Mouse (Mus musculus): ENCODE data around the gene Sf3b6. TPM values are rescaled to one million over a fixed set of nuclear protein-coding genes. Genes with fewer than 3 reads are reported as not detected.

Gene Sf3b6
- polyA plus RNA-seq, 1 experiment = 153 TPM

- H3K36me3 ChIP-seq (ENCODE audit: control insufficient read depth, insufficient read depth, low read length) = peaks cover 7% of the 10 kb centered on the region
- H3K4me3 ChIP-seq (ENCODE audit: control insufficient read depth, insufficient read depth, low read length) = no peak overlapping the region
- 95% methylated on average over 8 of the region's 8 CpGs for WGBS
- no peak for DNase-seq
- no peak for TF ChIP-seq CTCF (IDR thresholded peaks at IDR 0.05; ENCODE audit: borderline replicate concordance, control insufficient read depth, extremely low read depth, insufficient read depth, low read length, poor library complexity)
- TF ChIP-seq POLR2A (IDR thresholded peaks at IDR 0.05; ENCODE audit: control insufficient read depth, extremely low read depth, insufficient read depth, low read length, poor library complexity) = no peak
- no peaks in the 10 kb centered on the region for H3K27me3 ChIP-seq (ENCODE audit: control insufficient read depth, insufficient read depth, low read length)
- H3K27ac ChIP-seq (ENCODE audit: control insufficient read depth, insufficient read depth, low read length) = no peak overlapping the region
- H3K4me1 ChIP-seq (replicated peaks; ENCODE audit: control insufficient read depth, insufficient read depth, low read length) = peaks cover 8% of the 10 kb centered on the region
Measured at GRCm38 (mm10) chr12:4875623-4876022, 58.3 kb downstream of the Sf3b6 start.

Other genes starting within 250 kb of the Sf3b6 start
- gene Itsn2, start 224.9 kb upstream of the Sf3b6 start, polyA plus RNA-seq (2012; rRNA removed) = 51.6 and 62.9 TPM in 2 replicates
- gene Gm3625, start 224.6 kb upstream of the Sf3b6 start, polyA plus RNA-seq (2012; rRNA removed) = not detected in 2 replicates
- gene Fam228a, start 79.1 kb upstream of the Sf3b6 start, polyA plus RNA-seq (2012; rRNA removed) = 0.18 and 0.32 TPM in 2 replicates
- 0.32 and 0.80 TPM in 2 replicates for gene Pfn4, start 48.5 kb upstream of the Sf3b6 start, polyA plus RNA-seq (2012; rRNA removed)
- gene Fam228b, start 48.3 kb upstream of the Sf3b6 start, polyA plus RNA-seq (2012; rRNA removed) = 0.71 and 0.99 TPM in 2 replicates
- 1.7 and 3.7 TPM in 2 replicates for gene Fkbp1b, start 24.0 kb downstream of the Sf3b6 start, polyA plus RNA-seq (2012; rRNA removed)
- 9.8 and 10.9 TPM in 2 replicates for gene Wdcp, start 25.8 kb downstream of the Sf3b6 start, polyA plus RNA-seq (2012; rRNA removed)
- 2.3 and 2.7 TPM in 2 replicates for gene Mfsd2b, start 56.8 kb downstream of the Sf3b6 start, polyA plus RNA-seq (2012; rRNA removed)
- gene Ubxn2a, start 90.2 kb downstream of the Sf3b6 start, polyA plus RNA-seq (2012; rRNA removed) = 3.3 and 5.9 TPM in 2 replicates
- gene Atad2b, start 99.8 kb downstream of the Sf3b6 start, polyA plus RNA-seq (2012; rRNA removed) = 25.5 and 50.2 TPM in 2 replicates